Mouse (Mus musculus): ENCODE results near the gene Sult2a5.

Sult2a5 gene

GRCm38 (mm10) chr7:13623667-13624066 lies at the start of gene Sult2a5:
TSS of gene Sult2a5 (plus strand) at chr7:13623967.
- no peak for DNase-seq (ENCODE audit: low spot score)

Measured in lung, postnatal 25 days (tissue).